Mouse (Mus musculus) MN1 (cell line): ENCODE data around the gene Ehf.

ENCODE experiments used
- DNase-seq: peaks from one replicate; pipeline ENCODE4 v3.0.0-alpha.2; 2016; ENCODE audit warnings: low spot score

Gene Ehf

DNA sequence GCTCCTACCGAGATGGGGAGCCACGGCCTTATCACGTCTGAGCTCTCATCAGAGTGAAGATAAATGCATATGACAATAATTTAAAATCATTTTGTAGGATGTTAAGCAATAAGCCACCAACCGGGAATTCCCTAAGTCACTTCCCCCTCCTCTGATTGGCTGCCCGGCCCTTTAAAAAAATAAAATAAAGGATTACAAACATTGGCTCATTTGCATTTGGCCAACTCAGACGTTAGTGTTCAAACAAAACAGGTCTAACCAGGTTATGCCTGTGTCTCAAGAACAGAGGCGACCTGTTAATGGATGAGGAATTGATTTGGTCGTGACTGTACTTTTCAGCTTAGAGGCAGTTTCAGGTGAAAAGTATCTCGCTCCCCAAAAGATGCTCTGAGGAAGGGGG is at the start of gene Ehf:
TSS of gene Ehf (minus strand) at position 147 of the 400 bp plus-strand sequence.
- no peak for DNase-seq

DNA sequence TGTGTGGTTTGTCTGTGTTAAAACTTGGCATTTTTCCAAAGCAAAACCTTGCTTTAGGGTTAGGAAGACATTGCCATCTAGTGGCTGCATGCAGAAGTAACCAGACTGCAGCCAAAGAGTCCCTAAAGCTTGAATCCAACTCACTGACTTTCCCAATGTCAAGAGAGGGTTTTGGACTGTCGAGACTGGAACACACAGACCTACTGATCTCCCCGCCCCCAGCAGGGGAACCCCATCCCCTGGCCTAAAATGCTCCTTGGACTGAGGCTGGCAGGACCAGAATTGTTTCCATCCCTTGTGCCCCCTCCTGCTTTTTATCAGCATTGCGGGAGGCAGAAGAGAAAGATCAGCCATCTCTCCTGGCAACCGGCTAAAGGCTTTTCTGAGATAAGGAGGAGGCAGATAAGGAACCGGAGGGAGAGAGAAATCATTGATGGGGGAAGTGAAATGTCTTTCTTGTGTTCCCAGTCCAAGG is 44.4 kb upstream of the Ehf start:
- peak; percentile 50 for DNase-seq

DNA sequence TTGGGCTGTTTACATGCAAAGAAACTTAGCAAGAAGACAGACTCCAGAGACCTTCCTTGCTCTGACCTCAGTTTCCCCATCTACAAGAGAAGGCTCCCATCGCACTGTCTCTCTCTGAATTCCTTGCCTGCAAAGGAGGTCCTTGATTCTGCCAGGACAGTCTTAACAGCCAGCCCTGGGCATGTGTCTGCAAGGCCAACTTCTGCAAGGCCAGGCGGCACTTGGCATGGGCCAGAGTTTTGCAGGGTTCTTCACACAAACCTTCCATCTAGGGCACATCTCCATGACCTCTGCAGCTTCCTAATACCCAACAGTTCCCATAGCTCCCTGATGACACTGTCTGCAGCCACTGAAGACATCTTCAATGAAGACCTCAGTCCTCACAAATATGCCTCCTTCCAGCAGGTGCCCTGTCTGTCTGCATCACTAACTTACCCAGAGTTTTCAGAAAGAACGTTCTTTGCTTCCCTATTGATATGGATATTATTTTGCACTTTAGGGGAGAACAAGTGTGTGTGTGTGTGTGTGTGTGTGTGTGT is 43.7 kb upstream of the Ehf start:
- no peak for DNase-seq

DNA sequence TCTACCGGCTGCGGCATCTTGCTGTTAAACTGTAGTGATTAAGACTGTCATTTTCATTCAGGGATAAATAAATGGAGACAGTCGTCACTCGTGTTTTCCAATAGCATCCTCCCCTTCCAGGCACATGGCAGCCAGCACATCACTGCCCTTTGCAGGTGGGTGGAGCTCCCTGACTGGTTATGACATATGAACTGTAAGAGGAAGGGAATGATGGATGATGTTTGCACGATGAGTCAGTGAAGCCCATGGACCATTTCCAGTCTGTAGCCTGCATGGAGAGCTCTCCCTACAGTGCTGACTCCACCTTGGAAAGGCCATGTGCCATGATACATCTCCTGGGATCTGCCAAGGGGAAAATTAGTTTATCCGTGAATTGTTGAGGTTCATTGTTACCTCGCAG is 40.5 kb upstream of the Ehf start:
- DNase-seq, result no peak

DNA sequence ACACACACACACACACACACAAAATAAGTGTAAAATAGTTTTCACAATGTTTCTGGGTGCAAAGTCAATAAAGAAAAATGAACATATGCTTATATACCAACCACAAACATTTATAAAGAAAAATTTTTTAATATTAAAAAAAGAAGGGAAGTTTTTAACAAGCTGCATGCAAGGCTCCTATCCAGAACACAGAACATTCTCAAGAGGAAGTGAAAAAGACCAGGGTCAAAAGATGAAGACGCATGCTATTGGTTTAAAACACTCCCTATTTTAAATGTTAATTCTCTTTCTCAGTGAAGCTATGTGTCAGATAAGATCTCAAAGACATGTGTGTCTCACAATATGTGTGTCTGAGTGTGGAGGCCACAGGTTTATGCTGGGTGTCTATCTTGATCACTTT is 39.0 kb upstream of the Ehf start:
- no peak for DNase-seq

DNA sequence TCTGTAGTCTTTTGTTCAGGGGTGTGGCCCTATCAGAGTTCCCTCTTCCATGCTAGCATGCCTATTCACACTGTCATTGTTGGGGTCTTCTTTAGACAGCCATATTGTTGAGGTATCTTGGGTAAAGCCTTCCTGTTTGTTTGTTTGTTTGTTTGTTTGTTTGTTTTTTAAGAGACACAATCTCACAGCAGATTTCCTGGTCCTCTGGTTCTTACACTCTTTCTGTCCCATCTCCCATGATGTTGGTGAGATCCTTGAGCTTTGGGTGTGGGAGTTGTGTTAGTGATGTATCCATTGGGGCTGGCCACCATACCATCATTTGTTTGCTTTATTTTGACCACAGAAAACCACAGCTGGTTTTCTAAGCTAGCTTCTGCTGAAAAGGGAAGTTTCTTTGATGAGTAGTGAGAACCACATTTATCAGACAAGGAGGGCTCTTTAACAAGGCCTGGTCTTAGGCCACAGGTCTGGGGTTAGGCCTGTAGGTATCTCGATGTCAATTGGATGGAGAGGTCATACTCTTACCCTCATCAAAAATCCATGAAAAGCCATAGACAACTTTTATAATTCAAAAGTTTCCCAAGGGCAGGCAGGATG is 38.4 kb upstream of the Ehf start:
- no peak for DNase-seq

DNA sequence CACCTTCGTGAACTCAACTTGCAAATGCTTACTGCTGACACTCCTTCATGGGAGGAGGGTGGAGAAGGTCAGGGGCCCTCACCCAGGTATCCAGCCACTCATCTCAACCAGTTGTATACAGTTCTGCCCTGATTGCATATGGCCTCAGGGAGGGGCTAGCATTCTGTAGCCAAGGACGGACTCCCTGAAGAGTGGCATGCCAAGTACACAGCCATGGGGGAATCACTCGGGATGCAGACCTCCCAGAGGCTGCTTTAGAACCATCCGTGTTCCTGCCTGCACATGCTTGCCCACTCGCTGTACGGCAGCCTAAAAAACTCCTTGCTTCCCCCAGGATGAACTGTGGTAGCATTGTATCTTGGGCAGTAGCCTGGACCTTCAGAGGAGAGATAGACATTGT is 35.6 kb upstream of the Ehf start:
- DNase-seq, result no peak

DNA sequence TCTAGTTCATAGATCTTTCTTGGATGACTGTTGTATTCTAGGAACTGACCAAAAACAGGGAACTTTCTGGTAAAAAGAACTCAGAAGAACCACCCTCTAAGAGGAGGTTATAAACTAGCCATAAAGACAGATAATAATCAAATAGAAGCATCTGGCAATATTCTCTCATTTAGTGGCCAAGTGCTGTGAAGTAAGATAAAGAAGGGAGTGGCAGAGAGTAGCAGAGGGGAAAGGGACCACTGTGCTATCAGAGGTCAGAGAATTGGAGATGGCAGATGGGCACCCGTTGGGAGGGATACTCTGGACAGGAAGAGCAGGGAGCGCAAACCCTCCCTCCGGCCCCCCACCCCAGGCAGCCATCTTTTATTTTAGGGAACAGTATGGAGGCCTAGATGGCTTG is 34.3 kb upstream of the Ehf start:
- DNase-seq, result no peak

DNA sequence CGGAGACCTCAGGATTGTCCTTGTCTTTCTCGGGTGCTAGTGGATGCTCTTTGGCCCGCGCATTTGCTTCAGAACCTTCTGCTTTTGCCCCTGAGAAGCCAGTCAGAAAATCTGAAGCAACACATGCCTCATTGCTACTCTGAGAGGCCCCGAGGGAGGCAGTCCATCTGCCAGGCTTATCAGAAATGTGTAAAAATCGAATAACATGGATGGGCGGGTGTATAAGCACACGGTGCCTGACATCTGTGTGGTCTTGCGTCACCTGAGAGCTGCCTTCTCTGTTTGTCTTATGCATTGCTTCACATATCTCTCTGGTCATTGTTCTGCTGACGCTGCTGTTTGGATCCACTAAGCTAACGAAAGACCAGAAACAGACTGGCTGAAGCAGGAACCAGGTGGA is 33.5 kb upstream of the Ehf start:
- no peak for DNase-seq

DNA sequence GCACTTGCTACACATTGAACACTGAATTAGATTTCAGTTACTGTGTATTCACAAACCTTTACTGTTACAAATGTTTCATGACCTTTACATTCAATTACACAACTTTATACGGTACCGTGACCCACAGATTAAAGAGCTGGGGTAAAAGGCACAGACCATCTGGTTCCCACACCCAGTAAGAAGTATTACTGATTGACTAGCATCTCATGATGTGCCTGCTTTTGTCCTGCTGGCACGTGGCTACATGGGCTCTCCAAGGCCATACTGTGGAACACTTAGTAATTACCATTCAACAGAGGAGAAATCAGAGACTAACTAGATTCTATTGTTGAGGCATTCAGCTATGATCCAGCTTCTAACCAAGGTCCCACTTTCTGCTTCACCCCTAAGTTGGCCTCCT is 32.9 kb upstream of the Ehf start:
- no peak for DNase-seq

DNA sequence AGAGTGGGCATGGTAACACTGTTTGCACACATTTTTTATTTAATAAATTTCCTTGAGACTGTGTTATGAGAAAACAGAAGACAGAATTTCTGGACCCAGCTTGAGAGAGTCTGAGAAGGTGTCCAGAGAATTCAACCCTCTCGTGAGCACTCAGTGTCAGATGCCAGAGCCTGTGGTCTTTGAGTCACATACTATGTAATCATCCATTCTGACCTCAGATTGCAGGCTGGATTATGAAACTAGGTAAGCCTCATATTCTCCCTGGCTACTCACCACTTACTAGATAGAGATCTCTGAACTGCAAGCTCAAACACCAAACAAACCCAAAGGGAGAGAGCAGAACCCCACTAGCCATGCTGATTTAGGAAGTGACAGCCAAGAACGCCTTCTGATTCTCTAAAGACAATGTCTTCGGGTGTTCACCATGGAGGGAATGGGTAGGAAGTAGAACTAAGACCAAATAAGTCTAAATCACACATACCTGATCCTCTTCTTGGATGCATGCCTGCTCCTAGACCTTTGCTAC is 28.7 kb upstream of the Ehf start:
- DNase-seq, result no peak

DNA sequence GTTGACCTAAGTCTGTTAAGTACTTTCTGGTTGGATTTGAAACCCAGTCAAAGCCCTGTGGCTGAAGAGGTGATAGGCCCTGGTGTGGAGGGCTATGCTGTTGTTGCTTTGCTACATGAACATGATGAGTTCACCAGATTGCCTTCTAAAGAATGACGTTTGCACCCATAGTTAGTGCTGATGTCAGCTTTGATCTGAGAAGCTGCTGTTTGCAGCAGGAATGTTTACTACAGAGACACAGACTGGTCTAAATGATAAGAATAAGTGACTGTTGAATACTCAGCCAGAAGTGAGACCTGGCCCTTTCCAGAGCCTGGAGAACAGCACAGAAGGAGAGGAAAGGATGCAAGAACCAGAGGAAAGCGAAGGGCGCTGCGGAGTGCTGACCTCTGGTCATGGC is 25.7 kb upstream of the Ehf start:
- no peak for DNase-seq

DNA sequence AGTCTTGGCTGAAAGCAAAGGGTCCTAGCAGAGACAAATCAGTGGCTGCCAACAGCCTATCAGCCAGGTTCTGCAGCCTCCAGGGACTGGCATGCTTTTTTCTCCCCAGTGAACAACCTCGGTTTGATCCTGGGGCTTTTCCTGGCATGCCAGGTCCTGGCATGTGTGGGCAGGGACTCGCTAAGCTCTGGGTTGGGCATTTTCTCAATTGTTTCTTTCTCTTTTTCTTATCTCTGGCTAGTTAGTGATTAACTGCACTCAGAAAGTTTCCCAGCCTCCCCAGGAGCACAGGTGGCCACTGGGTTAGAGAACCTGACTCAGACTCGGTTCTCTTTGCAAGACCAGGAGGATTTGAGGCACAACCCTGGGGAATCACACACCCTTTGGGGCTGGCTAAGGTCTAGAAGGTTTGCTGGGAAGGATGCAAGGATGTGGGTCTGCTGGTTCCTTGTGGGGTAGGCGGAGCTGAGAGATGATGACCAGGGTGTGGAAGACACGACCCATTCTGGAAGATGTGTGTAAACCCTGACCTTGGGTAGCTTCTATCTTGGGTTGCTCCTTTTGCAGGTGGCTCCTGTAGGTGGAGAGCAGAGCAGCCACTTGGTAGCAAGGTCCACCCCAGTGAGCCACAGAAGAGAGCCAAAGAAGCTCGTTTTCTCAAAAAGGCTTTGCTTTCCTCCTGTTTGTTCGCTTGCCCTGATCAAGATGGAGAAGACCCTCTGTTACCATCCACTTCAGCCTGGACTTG is 22.4 kb upstream of the Ehf start:
- no peak for DNase-seq

DNA sequence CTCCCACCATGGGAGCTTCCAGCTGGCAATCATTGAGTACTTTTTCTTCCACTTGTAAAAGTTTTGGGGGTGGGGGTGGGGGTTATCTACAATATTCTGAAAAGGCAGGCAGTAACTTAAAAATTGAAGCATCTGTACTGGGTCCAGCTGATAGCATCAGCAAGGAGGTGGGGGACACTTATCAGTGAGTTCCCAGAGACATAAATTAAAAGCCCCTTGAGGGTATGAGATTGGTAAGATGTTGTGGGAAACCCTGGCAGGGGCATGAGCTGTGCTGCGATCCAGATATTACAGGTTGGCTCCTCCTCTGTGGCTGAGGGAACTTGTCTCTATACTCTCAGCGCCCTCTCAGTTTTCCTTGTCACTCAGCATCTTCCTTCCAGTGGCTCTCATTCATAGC is 21.2 kb upstream of the Ehf start:
- no peak for DNase-seq

DNA sequence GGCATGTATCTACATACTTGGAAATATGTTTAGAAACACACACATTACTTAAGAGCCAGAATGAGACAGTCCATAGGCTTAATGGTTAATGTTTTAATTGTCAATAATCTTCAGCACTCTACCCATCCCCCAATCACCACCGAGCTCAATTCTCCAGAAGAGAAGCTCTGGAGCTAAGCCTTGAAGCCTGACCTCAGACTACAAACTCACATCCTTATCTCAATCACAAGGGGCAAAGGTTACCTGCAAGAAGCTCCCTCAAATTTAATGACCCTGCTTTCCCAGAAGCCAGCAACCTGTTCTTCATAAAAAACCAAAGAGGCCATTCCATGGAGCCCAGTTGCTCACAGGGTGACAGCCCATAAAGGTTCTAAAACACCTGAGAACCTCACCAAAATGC is 19.1 kb upstream of the Ehf start:
- no peak for DNase-seq

DNA sequence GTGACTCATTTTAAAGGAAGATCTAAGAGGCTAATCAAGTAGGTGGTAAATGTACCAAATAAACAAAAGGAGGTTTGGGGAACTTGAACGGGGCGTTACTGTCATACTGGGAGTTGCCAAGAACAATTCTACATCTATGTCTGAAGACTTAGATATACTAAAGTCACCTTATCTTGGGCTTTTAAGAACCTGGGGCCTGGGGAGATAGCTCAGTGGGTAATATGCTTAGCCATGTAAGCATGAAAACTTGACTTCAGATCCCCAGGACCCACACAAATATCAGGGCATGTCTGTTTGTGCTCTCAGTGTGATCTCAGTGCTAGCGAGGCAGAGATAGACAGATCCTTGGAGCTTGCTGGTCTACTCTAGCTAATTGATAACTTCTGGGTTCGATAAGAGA is 18.6 kb upstream of the Ehf start:
- DNase-seq, result no peak

DNA sequence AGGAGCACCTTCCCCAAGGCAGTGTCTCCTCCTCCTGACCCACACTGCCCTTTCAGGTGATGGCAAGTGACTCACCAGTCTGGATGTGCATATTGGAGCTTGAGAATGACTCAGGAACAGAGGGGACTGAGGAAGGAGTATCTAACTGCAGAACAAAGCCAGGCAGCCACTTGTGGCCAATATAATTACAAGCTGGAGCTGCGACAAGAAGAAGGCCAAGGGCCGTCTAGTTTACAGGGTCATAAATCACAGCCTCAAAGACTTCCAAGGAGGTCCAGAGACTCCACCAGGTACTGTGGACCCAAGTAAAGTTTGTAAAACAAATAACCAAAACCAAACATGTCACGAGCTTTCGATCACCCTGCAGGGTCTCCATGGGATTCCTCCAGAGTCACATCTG is 10.9 kb upstream of the Ehf start:
- no peak for DNase-seq

DNA sequence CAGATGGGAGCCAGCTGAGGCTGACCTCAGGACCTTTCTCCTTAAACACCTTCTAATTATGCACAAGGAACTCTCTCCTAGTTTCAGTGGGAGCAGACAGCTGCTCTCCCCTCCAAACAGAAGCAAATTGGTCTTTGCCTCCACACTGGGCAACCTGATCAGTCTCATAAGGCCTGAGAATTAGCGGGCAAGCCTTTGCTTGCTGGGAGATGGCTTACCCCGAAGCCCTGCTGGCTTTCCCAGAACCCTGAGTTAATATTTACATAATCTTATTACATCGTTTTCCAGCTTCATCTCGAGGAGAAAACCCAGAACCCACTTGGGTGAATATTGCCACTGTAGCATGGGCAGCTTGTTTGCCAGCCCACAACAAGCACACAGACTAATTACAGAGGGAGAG is 9.6 kb upstream of the Ehf start:
- no peak for DNase-seq

DNA sequence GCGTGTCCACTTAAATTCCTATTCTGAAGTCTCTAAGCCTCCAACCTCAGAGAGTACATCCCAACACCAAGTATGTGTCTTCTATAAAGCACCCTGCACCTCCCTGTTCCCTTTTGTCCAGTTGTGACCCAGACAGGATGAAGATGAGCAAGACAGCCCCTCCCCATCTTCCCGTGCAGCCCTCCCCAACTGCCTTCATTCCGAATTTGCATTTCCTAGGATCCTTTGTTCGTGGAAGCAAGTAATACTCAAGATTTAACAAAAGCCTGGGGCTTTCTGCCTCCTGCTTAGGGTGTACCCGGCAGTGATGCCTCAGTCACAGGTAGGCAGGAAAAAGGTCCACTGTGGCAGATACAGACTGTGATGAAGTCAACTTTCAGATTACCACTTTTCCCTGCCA is 7.6 kb upstream of the Ehf start:
- DNase-seq, result no peak

DNA sequence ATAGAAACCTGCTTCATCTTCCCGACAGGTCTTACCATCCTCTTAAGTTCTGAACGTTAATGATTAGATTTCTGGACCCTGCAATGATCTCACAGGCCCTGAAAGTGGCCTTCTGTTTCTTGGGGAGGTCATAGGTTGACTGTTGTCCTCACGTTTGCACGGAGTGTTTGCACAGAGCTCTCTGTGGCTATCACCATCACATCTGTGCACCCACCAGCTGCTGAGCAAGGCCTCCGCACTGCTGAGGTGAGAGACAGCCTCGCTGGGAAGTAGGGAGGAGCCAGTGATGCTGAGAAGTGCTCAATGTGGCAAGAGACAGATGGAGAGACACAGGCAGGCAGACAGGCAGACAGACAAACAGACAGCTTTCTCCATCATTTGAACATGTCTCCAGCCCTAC is 3.6 kb upstream of the Ehf start:
- DNase-seq, result no peak

DNA sequence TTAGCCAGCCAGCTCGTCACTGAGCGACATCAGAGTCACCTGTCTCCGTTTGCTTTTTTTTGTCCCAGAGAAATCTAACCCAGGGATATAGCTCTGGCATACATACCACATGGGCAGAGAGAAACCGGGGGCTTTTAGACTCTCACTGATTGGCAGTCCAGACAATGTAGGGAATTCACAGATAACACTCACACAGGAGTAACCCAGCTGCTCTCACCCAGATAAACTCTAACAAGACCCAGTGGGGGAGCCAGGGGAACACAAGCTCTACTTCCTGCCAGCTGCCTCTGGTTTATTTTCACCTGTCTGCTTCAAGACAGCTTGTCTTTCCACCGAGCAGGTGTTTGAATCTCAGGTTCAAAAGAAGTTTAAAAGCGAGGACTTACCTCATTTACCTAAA is 409 bp downstream of the Ehf start:
- DNase-seq, result no peak

DNA sequence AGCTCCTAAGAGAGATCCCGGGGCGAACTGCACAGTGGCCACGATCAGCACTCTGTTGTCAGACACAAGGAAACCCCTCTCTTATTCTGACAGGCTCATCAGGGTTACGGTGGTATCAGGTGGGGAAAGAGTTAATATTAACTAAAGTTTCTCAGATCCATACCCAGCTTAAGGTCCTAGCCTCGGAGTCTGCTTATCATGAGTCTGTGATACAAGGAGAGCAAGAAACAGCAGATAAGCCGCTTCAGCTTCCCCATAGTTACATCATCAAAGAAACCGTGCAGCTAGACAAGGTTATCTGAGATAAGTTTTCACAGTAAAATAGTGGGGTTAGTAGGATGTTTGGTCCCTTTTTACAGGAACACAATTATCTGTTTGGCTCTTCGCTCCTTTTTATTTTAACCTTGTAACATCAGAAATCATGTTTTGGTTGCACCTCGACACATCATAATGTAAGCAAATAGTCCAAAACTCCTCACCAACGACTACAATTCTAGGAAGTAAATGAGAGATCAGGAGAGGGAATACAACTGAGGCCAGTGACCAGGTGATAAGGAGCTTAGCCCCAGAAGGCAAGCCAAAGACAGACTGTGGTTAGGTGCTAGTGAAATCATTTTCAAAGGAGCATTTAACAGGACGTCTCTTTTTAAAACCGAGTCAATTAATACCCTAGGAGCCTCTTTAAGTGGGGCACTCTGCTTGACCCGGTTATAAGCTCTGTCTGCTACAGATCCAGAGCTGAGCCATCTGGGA is 4.2 kb downstream of the Ehf start:
- DNase-seq, result no peak

DNA sequence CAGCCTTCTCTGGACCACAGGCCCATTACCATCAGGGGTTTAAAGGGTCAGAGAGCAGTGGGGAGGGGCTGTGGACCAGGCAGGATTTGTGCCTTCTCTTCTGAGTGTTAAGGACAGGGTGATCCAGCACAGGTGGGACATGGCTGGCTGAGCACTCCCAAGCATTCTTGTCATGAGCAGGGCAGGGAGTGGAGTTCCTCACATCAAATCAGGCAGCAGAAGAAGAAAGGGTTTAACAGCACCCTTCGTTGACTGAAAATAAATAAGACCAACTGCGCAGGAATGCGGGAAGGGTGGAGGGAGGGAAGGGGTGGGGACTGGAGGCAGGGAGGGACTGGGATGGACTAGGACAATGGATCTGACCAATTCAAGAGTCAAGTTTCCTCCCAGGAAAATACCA is 8.6 kb downstream of the Ehf start:
- DNase-seq, result no peak
